Mouse (Mus musculus) gastrocnemius, postnatal 36 days (tissue): ENCODE measurements around the gene Gm49321. TPM values are rescaled to one million over a fixed set of nuclear protein-coding genes. Genes with fewer than 3 reads are reported as not detected.

Experiments used
- DNase-seq, 2 experiments: peaks; one replicate each; pipeline ENCODE4 v3.0.0; 2022
- intact Hi-C: fragments of 180-260 bp; cut with DNase I; formaldehyde crosslinking; loops from one replicate; pipeline ENCODE4 v1.15.1; 2025
- total RNA-seq, 2 experiments: library from RNA; stranded (reverse); gene quantifications; 2 replicates each; pipeline ENCODE4 v1.2.3; 2021

Gene Gm49321
- total RNA-seq, 2 experiments from 2014 or later, result 2.5 to 3.5 TPM

GRCm38 (mm10) chr12:73934528-73934927 lies 2.9 kb upstream of the Gm49321 start:
- intact Hi-C loops, result no loop called here
- DNase-seq, result no peak

GRCm38 (mm10) chr12:73939542-73939941 lies 2.1 kb downstream of the Gm49321 start:
- DNase-seq, result no peak
- intact Hi-C loops, result no loop called here

- intact Hi-C loops, result no loop called here
- DNase-seq, result no peak
Measured at GRCm38 (mm10) chr12:73948415-73948814, 11.0 kb downstream of the Gm49321 start.

GRCm38 (mm10) chr12:73949318-73950058 lies 12.0 kb downstream of the Gm49321 start:
- intact Hi-C loops, result no loop called here
- DNase-seq, result peak in 1 of 2 experiments; percentile 26

- DNase-seq, result no peak
- intact Hi-C loops, result no loop called here
Measured at GRCm38 (mm10) chr12:73952879-73953278, 15.4 kb downstream of the Gm49321 start.

- DNase-seq, result no peak
- intact Hi-C loops, result no loop called here
Measured at GRCm38 (mm10) chr12:73953420-73954186, 16.1 kb downstream of the Gm49321 start.

GRCm38 (mm10) chr12:73954785-73955184 lies 17.3 kb downstream of the Gm49321 start:
- DNase-seq, result no peak
- intact Hi-C loops, result no loop called here

- intact Hi-C loops, result no loop called here
- DNase-seq, result no peak
Measured at GRCm38 (mm10) chr12:73957676-73958075, 20.2 kb downstream of the Gm49321 start.

- intact Hi-C loops, result no loop called here
- DNase-seq, result no peak
Measured at GRCm38 (mm10) chr12:73958830-73959229, 21.4 kb downstream of the Gm49321 start.

- DNase-seq, result peak; percentile 92 to 94
- intact Hi-C loops, result loop anchor here (5.0 to 10.0 kb wide), 2 partner anchors 57 to 1200 kb away; no protein-coding TSS in a partner anchor
Measured at GRCm38 (mm10) chr12:73964291-73965281, 27.1 kb downstream of the Gm49321 start, which contains the start of gene Snapc1. Snapc1 (plus strand) TSS chr12:73964481.

- no peak for DNase-seq
- intact Hi-C loops, result loop anchor here (10.0 kb wide), 1 partner anchor 1204 kb away; no protein-coding TSS in a partner anchor
Measured at GRCm38 (mm10) chr12:73969142-73969541, 31.7 kb downstream of the Gm49321 start.

- intact Hi-C loops, result no loop called here
- DNase-seq, result no peak
Measured at GRCm38 (mm10) chr12:73974584-73974983, 37.1 kb downstream of the Gm49321 start.

- DNase-seq, result no peak
- intact Hi-C loops, result no loop called here
Measured at GRCm38 (mm10) chr12:73978144-73978543, 40.7 kb downstream of the Gm49321 start.

GRCm38 (mm10) chr12:73979667-73980066 lies 42.2 kb downstream of the Gm49321 start:
- intact Hi-C loops, result no loop called here

GRCm38 (mm10) chr12:73982533-73982932 lies 45.1 kb downstream of the Gm49321 start:
- intact Hi-C loops, result no loop called here
- peak in 1 of 2 experiments; percentile 19 for DNase-seq

More at GRCm38 (mm10) chr12:73979667-73980066, 42.2 kb downstream of the Gm49321 start:
- no peak for DNase-seq

- intact Hi-C loops, result no loop called here
- no peak for DNase-seq
Measured at GRCm38 (mm10) chr12:73986299-73986698, 48.8 kb downstream of the Gm49321 start.

- intact Hi-C loops, result no loop called here
Measured at GRCm38 (mm10) chr12:73988393-73989008, 51.0 kb downstream of the Gm49321 start.

GRCm38 (mm10) chr12:73989594-73989993 lies 52.1 kb downstream of the Gm49321 start:
- intact Hi-C loops, result no loop called here
- peak; percentile 24 to 31 for DNase-seq

More at GRCm38 (mm10) chr12:73988393-73989008, 51.0 kb downstream of the Gm49321 start:
- no peak for DNase-seq

GRCm38 (mm10) chr12:73996906-73997296 lies 59.4 kb downstream of the Gm49321 start:
- intact Hi-C loops, result no loop called here
- no peak for DNase-seq
